ENCODE assay signal across 17 mouse cellular contexts in genomic region chr8:114561191-114561590, GRCm38 (mm10).
DNase-seq lines count a peak whose midpoint lies in the region; ATAC-seq lines count a peak whose summit lies in the region.
"Had no signal": no experiment of that assay in that cellular context is flagged by ENCODE, and none has a peak within 500 bp of the region (broad histone marks: within the 10 kb centered on the region; RNA-seq: fewer than 3 reads in every experiment).

No protein-coding gene starts in this region.

- ATAC-seq in liver, embryonic 11.5 days (replicated peaks; ENCODE audit: low FRiP score) = 0 out of 2 replicates have a peak, but pooled peaks have one; percentile 12
- no peak for ATAC-seq in liver, embryonic 12.5 days
- 0 out of 2 replicates have a peak, but pooled peaks have one; percentile 22 for ATAC-seq in liver, embryonic 13.5 days (ENCODE audit: low read depth)
- peak; percentile 33; the same call in 1 of the 2 replicates for ATAC-seq in stomach, embryonic 16.5 days (ENCODE audit: insufficient read depth, low FRiP score)
- ATAC-seq: forebrain, embryonic 16.5 days had no signal

- no peak overlapping the region for H3K27ac ChIP-seq in liver, embryonic 11.5 days (ENCODE audit: low read depth, low read length)
- no peak overlapping the region for H3K27ac ChIP-seq in liver, embryonic 12.5 days
- H3K27ac ChIP-seq in liver, embryonic 13.5 days = no peak overlapping the region
- H3K27ac ChIP-seq in stomach, embryonic 16.5 days (ENCODE audit: low read length) = no peak overlapping the region
- H3K27ac ChIP-seq: embryonic facial prominence, embryonic 13.5 days; forebrain, embryonic 12.5 days; hindbrain, embryonic 10.5 days had no signal

- no peaks in the 10 kb centered on the region for H3K4me1 ChIP-seq in liver, embryonic 11.5 days (replicated peaks; ENCODE audit: control insufficient read depth, insufficient read depth, low read length)
- no peaks in the 10 kb centered on the region for H3K4me1 ChIP-seq in liver, embryonic 12.5 days
- no peaks in the 10 kb centered on the region; the same call in 1 of the 2 replicates for H3K4me1 ChIP-seq in liver, embryonic 13.5 days (replicated peaks)
- 0 out of 2 replicates have a peak, but pooled peaks cover under 1% of the 10 kb centered on the region for H3K4me1 ChIP-seq in stomach, embryonic 16.5 days (ENCODE audit: control insufficient read depth, insufficient read depth, low read length)
- H3K4me1 ChIP-seq: embryonic facial prominence, embryonic 13.5 days; heart, embryonic 12.5 days had no signal

- peak; percentile 13 for DNase-seq in kidney, adult 18-20 months
- no peak for DNase-seq in kidney, postnatal 10 days
- no peak for DNase-seq in liver, embryonic 11.5 days (ENCODE audit: low spot score)
- DNase-seq in liver, embryonic 13.5 days = no peak
- DNase-seq in cerebellum, adult 11 months = no peak
- DNase-seq: adrenal gland, postnatal 14 days; cerebellum, adult 18-20 months; cerebellum, adult 9-11 months; cerebellum, postnatal 36 days; gastrocnemius, postnatal 14 days had no signal

- 78% methylated on average over 8 of the region's 8 CpGs for WGBS in liver, embryonic 11.5 days
- 69% methylated on average over 8 of the region's 8 CpGs for WGBS in liver, embryonic 12.5 days (ENCODE audit: insufficient replicate concordance)
- 74% methylated on average over 8 of the region's 8 CpGs for WGBS in liver, embryonic 13.5 days (ENCODE audit: insufficient replicate concordance)
- WGBS in stomach, embryonic 16.5 days = 85% methylated on average over 8 of the region's 8 CpGs

- H3K4me2 ChIP-seq in liver, embryonic 11.5 days = no peak overlapping the region
- H3K4me2 ChIP-seq in liver, embryonic 12.5 days = no peak overlapping the region
- no peak overlapping the region for H3K4me2 ChIP-seq in liver, embryonic 13.5 days
- H3K4me2 ChIP-seq in stomach, embryonic 16.5 days (ENCODE audit: low read depth, low read length) = no peak overlapping the region
- H3K4me2 ChIP-seq: embryonic facial prominence, embryonic 13.5 days; forebrain, embryonic 12.5 days; heart, embryonic 12.5 days had no signal

- no peaks in the 10 kb centered on the region for H3K27me3 ChIP-seq in liver, embryonic 11.5 days (replicated peaks; ENCODE audit: control insufficient read depth, insufficient read depth, low read length)
- no peaks in the 10 kb centered on the region for H3K27me3 ChIP-seq in liver, embryonic 12.5 days (replicated peaks)
- H3K27me3 ChIP-seq in liver, embryonic 13.5 days = no peaks in the 10 kb centered on the region
- H3K27me3 ChIP-seq in stomach, embryonic 16.5 days (ENCODE audit: control insufficient read depth, insufficient read depth, low read length) = no peaks in the 10 kb centered on the region
- H3K27me3 ChIP-seq: forebrain, embryonic 12.5 days; heart, embryonic 12.5 days had no signal

- H3K9ac ChIP-seq in liver, embryonic 11.5 days (ENCODE audit: low read depth, low read length) = no peak overlapping the region
- H3K9ac ChIP-seq in liver, embryonic 12.5 days = no peak overlapping the region
- no peak overlapping the region for H3K9ac ChIP-seq in liver, embryonic 13.5 days
- no peak overlapping the region for H3K9ac ChIP-seq in stomach, embryonic 16.5 days (ENCODE audit: low read length)
- H3K9ac ChIP-seq: embryonic facial prominence, embryonic 13.5 days; forebrain, embryonic 12.5 days; heart, embryonic 12.5 days had no signal

- no peaks in the 10 kb centered on the region for H3K36me3 ChIP-seq in liver, embryonic 11.5 days (ENCODE audit: control insufficient read depth, insufficient read depth, low read length)
- H3K36me3 ChIP-seq in liver, embryonic 12.5 days = no peaks in the 10 kb centered on the region
- H3K36me3 ChIP-seq in liver, embryonic 13.5 days = no peaks in the 10 kb centered on the region
- H3K36me3 ChIP-seq in stomach, embryonic 16.5 days (ENCODE audit: control insufficient read depth, insufficient read depth, low read length) = no peaks in the 10 kb centered on the region
- H3K36me3 ChIP-seq: embryonic facial prominence, embryonic 13.5 days; forebrain, embryonic 12.5 days; heart, embryonic 12.5 days; hindbrain, embryonic 10.5 days had no signal

- no peaks in the 10 kb centered on the region for H3K9me3 ChIP-seq in liver, embryonic 11.5 days (ENCODE audit: control insufficient read depth, low read length)
- no peaks in the 10 kb centered on the region for H3K9me3 ChIP-seq in liver, embryonic 12.5 days (replicated peaks)
- no peaks in the 10 kb centered on the region for H3K9me3 ChIP-seq in liver, embryonic 13.5 days (replicated peaks)
- 0 out of 2 replicates have a peak, but pooled peaks cover 5% of the 10 kb centered on the region for H3K9me3 ChIP-seq in stomach, embryonic 16.5 days (replicated peaks; ENCODE audit: control insufficient read depth, low read length)
- H3K9me3 ChIP-seq: embryonic facial prominence, embryonic 13.5 days; forebrain, embryonic 12.5 days; hindbrain, embryonic 10.5 days had no signal

- no peak overlapping the region for H3K4me3 ChIP-seq in liver, embryonic 11.5 days (ENCODE audit: low read depth, low read length)
- H3K4me3 ChIP-seq in liver, embryonic 12.5 days = no peak overlapping the region
- no peak overlapping the region for H3K4me3 ChIP-seq in liver, embryonic 13.5 days (replicated peaks)
- H3K4me3 ChIP-seq in stomach, embryonic 16.5 days (replicated peaks; ENCODE audit: low read length) = no peak overlapping the region
- H3K4me3 ChIP-seq: embryonic facial prominence, embryonic 13.5 days; forebrain, embryonic 12.5 days; heart, embryonic 12.5 days; hindbrain, embryonic 10.5 days had no signal
